Mouse (Mus musculus): ENCODE data around the gene Gm17428. TPM values are rescaled to one million over a fixed set of nuclear protein-coding genes. Genes with fewer than 3 reads are reported as not detected.
"Not testable (repeated sequence)": the region's sequence is repeated elsewhere in the genome, so short reads cannot be mapped to it uniquely, and the experiment has no call there.

Gene Gm17428
- polyA plus RNA-seq, 1 experiment from 2014 or later = not detected

- H3K4me3 ChIP-seq = peak overlapping the region; percentile 29; the same call in 1 of the 2 replicates
Observed at GRCm38 (mm10) chr14:54956533-54956932, 20.2 kb upstream of the Gm17428 start.

GRCm38 (mm10) chr14:54958503-54958902 is 18.2 kb upstream of the Gm17428 start:
- Histone ChIP-seq H3K9me3 (no peaks in the 10 kb centered on the region), H3K27ac (peak overlapping the region; percentile 13), H3K36me3 (peaks cover 90% of the 10 kb centered on the region), H3K4me1 (peaks cover 44% of the 10 kb centered on the region), H3K27me3 (ENCODE audit: insufficient read depth, poor library complexity, severe bottlenecking) (no peaks in the 10 kb centered on the region), H3K4me3 (peak overlapping the region; percentile 64)
- 69% methylated on average over 4 of the region's 4 CpGs for WGBS
- no peak for DNase-seq (ENCODE audit: low spot score)

More at GRCm38 (mm10) chr14:54956533-54956932, 20.2 kb upstream of the Gm17428 start:
- H3K4me1 ChIP-seq = peaks cover 31% of the 10 kb centered on the region
- no peaks in the 10 kb centered on the region for H3K27me3 ChIP-seq (ENCODE audit: insufficient read depth, poor library complexity, severe bottlenecking)
- WGBS = 72% methylated on average over 9 of the region's 9 CpGs
- DNase-seq (ENCODE audit: low spot score) = no peak
- peaks cover 92% of the 10 kb centered on the region for H3K36me3 ChIP-seq
- H3K9me3 ChIP-seq = no peaks in the 10 kb centered on the region
- H3K27ac ChIP-seq = no peak overlapping the region

- Histone ChIP-seq H3K4me3 (peak overlapping the region; percentile 64), H3K9me3 (no peaks in the 10 kb centered on the region), H3K4me1 (peaks cover 44% of the 10 kb centered on the region), H3K27ac (no peak overlapping the region), H3K36me3 (peaks cover 90% of the 10 kb centered on the region), H3K27me3 (ENCODE audit: insufficient read depth, poor library complexity, severe bottlenecking) (no peaks in the 10 kb centered on the region)
- 75% methylated on average over 3 of the region's 3 CpGs for WGBS
- no peak for DNase-seq (ENCODE audit: low spot score)
Observed at GRCm38 (mm10) chr14:54959197-54959596, 17.5 kb upstream of the Gm17428 start.

GRCm38 (mm10) chr14:54959853-54960613 is 16.7 kb upstream of the Gm17428 start:
- Histone ChIP-seq H3K27ac (peak overlapping the region; percentile 82), H3K4me1 (peaks cover 44% of the 10 kb centered on the region), H3K36me3 (peaks cover 87% of the 10 kb centered on the region), H3K4me3 (peak overlapping the region; percentile 64)
- WGBS = 79% methylated on average over 12 of the region's 12 CpGs
- H3K9me3 ChIP-seq; H3K27me3 ChIP-seq (ENCODE audit: insufficient read depth, poor library complexity, severe bottlenecking); DNase-seq (ENCODE audit: low spot score): not testable (repeated sequence)

- H3K27me3 ChIP-seq (ENCODE audit: insufficient read depth, poor library complexity, severe bottlenecking) = no peaks in the 10 kb centered on the region
- H3K9me3 ChIP-seq = no peaks in the 10 kb centered on the region
- H3K36me3 ChIP-seq = peaks cover 82% of the 10 kb centered on the region
- peaks cover 44% of the 10 kb centered on the region for H3K4me1 ChIP-seq
- H3K4me3 ChIP-seq = peak overlapping the region; percentile 64
- 49% methylated on average over 10 of the region's 10 CpGs for WGBS
- H3K27ac ChIP-seq = peak overlapping the region; percentile 82
- no peak for DNase-seq (ENCODE audit: low spot score)
Observed at GRCm38 (mm10) chr14:54960769-54961168, 16.0 kb upstream of the Gm17428 start.

GRCm38 (mm10) chr14:54961487-54961886 is 15.2 kb upstream of the Gm17428 start:
- WGBS = 65% methylated on average over 5 of the region's 5 CpGs
- Histone ChIP-seq H3K36me3 (peaks cover 76% of the 10 kb centered on the region), H3K4me3 (peak overlapping the region; percentile 64), H3K27me3 (ENCODE audit: insufficient read depth, poor library complexity, severe bottlenecking) (no peaks in the 10 kb centered on the region), H3K4me1 (peaks cover 41% of the 10 kb centered on the region), H3K27ac (peak overlapping the region; percentile 82), H3K9me3 (no peaks in the 10 kb centered on the region)
- no peak for DNase-seq (ENCODE audit: low spot score)

GRCm38 (mm10) chr14:54962714-54963113 is 14.0 kb upstream of the Gm17428 start:
- Histone ChIP-seq H3K4me1 (peaks cover 47% of the 10 kb centered on the region), H3K4me3 (peak overlapping the region; percentile 64), H3K27me3 (ENCODE audit: insufficient read depth, poor library complexity, severe bottlenecking) (no peaks in the 10 kb centered on the region), H3K36me3 (peaks cover 64% of the 10 kb centered on the region), H3K9me3 (no peaks in the 10 kb centered on the region), H3K27ac (peak overlapping the region; percentile 82)
- WGBS = 68% methylated on average over 7 of the region's 7 CpGs
- no peak for DNase-seq (ENCODE audit: low spot score)

GRCm38 (mm10) chr14:54963727-54964126 is 13.0 kb upstream of the Gm17428 start:
- Histone ChIP-seq H3K4me1 (peaks cover 52% of the 10 kb centered on the region), H3K9me3 (no peaks in the 10 kb centered on the region), H3K36me3 (peaks cover 53% of the 10 kb centered on the region), H3K4me3 (peak overlapping the region; percentile 64), H3K27me3 (ENCODE audit: insufficient read depth, poor library complexity, severe bottlenecking) (no peaks in the 10 kb centered on the region), H3K27ac (peak overlapping the region; percentile 88)
- 71% methylated on average over 11 of the region's 11 CpGs for WGBS
- DNase-seq (ENCODE audit: low spot score) = no peak

GRCm38 (mm10) chr14:54965044-54965443 is 11.7 kb upstream of the Gm17428 start:
- Histone ChIP-seq H3K4me3 (peak overlapping the region; percentile 64), H3K27me3 (ENCODE audit: insufficient read depth, poor library complexity, severe bottlenecking) (no peaks in the 10 kb centered on the region), H3K36me3 (peaks cover 41% of the 10 kb centered on the region), H3K9me3 (no peaks in the 10 kb centered on the region), H3K27ac (peak overlapping the region; percentile 88), H3K4me1 (peaks cover 58% of the 10 kb centered on the region)
- no peak for DNase-seq (ENCODE audit: low spot score)
- WGBS = 47% methylated on average over 15 of the region's 15 CpGs

- Histone ChIP-seq H3K9me3 (no peaks in the 10 kb centered on the region), H3K4me1 (peaks cover 57% of the 10 kb centered on the region), H3K36me3 (peaks cover 41% of the 10 kb centered on the region), H3K27ac (peak overlapping the region; percentile 88), H3K4me3 (peak overlapping the region; percentile 64), H3K27me3 (ENCODE audit: insufficient read depth, poor library complexity, severe bottlenecking) (no peaks in the 10 kb centered on the region)
- 42% methylated on average over 6 of the region's 6 CpGs for WGBS
- no peak for DNase-seq (ENCODE audit: low spot score)
Observed at GRCm38 (mm10) chr14:54965631-54966030, 11.1 kb upstream of the Gm17428 start.

- Histone ChIP-seq H3K27ac (peak within 1 kb of the TSS; percentile 88), H3K4me3 (peak within 1 kb of the TSS; percentile 64), H3K36me3 (peaks cover 41% of the 10 kb centered on the region), H3K4me1 (peaks cover 52% of the 10 kb centered on the region), H3K9me3 (no peaks in the 10 kb centered on the region), H3K27me3 (ENCODE audit: insufficient read depth, poor library complexity, severe bottlenecking) (no peaks in the 10 kb centered on the region)
- WGBS = 29% methylated on average over 7 of the region's 7 CpGs
- peak; percentile 94 for DNase-seq (ENCODE audit: low spot score)
Observed at GRCm38 (mm10) chr14:54966320-54966977, 10.3 kb upstream of the Gm17428 start, which contains the start of gene Myh6. Gene Myh6 (minus strand): TSS chr14:54966927.

- WGBS = 42% methylated on average over 3 of the region's 3 CpGs
- H3K9me3 ChIP-seq = no peaks in the 10 kb centered on the region
- H3K27me3 ChIP-seq (ENCODE audit: insufficient read depth, poor library complexity, severe bottlenecking) = no peaks in the 10 kb centered on the region
- no peak for DNase-seq (ENCODE audit: low spot score)
- H3K4me3 ChIP-seq = no peak overlapping the region
- peak overlapping the region; percentile 88 for H3K27ac ChIP-seq
- peaks cover 39% of the 10 kb centered on the region for H3K36me3 ChIP-seq
- peaks cover 44% of the 10 kb centered on the region for H3K4me1 ChIP-seq
Observed at GRCm38 (mm10) chr14:54967874-54968273, 8.9 kb upstream of the Gm17428 start.

GRCm38 (mm10) chr14:54968344-54968743 is 8.4 kb upstream of the Gm17428 start:
- DNase-seq (ENCODE audit: low spot score) = no peak
- H3K4me1 ChIP-seq = peaks cover 41% of the 10 kb centered on the region
- H3K27me3 ChIP-seq (ENCODE audit: insufficient read depth, poor library complexity, severe bottlenecking) = no peaks in the 10 kb centered on the region
- H3K9me3 ChIP-seq = no peaks in the 10 kb centered on the region
- peak overlapping the region; percentile 88 for H3K27ac ChIP-seq
- peaks cover 40% of the 10 kb centered on the region for H3K36me3 ChIP-seq
- H3K4me3 ChIP-seq = 0 out of 2 replicates have a peak overlapping the region, but pooled peaks have one; percentile 7
